Mouse (Mus musculus): Measurements from ENCODE around the gene Myh10. TPM values are rescaled to one million over a fixed set of nuclear protein-coding genes. Genes with fewer than 3 reads are reported as not detected.
A peak's percentile ranks its signal among the peaks of the same experiment; 100 is the strongest.

Myh10 gene
- polyA plus RNA-seq (2015; fragmentation: Nextera tagmentation; extraction: Ambion mirVana) = 124 and 133 TPM in 2 replicates

GRCm38 (mm10) chr11:68691321-68692009 is at the start of gene Myh10:
Myh10 (plus strand) TSS chr11:68691559.
- no peaks in the 10 kb centered on the region for H3K9me3 ChIP-seq
- under 1% methylated on average over 51 of the region's 51 CpGs for WGBS
- H3K27ac ChIP-seq (replicated peaks) = peak within 1 kb of the TSS; percentile 99
- H3K4me3 ChIP-seq = peak within 1 kb of the TSS; percentile 99
- H3K9ac ChIP-seq = peak within 1 kb of the TSS; percentile 100
- peak within 1 kb of the TSS; percentile 83 for H3K4me2 ChIP-seq
- H3K36me3 ChIP-seq = no peaks in the 10 kb centered on the region
- no peaks in the 10 kb centered on the region for H3K27me3 ChIP-seq (replicated peaks)
- peak; percentile 96 for ATAC-seq (ENCODE audit: extremely low read depth, insufficient number of reproducible peaks, low FRiP score, low TSS enrichment)
- H3K4me1 ChIP-seq = peaks cover 32% of the 10 kb centered on the region

- 21% methylated on average over 6 of the region's 6 CpGs for WGBS
- no peaks in the 10 kb centered on the region for H3K27me3 ChIP-seq (replicated peaks)
- 0 out of 2 replicates have a peak, but pooled peaks cover 4% of the 10 kb centered on the region for H3K9me3 ChIP-seq
- H3K27ac ChIP-seq (replicated peaks) = peak overlapping the region; percentile 53
- H3K9ac ChIP-seq = 0 out of 2 replicates have a peak overlapping the region, but pooled peaks have one; percentile 14
- H3K4me3 ChIP-seq = no peak overlapping the region
- no peak overlapping the region for H3K4me2 ChIP-seq
- peaks cover 34% of the 10 kb centered on the region for H3K4me1 ChIP-seq
- no peak for ATAC-seq (ENCODE audit: extremely low read depth, insufficient number of reproducible peaks, low FRiP score, low TSS enrichment)
- no peaks in the 10 kb centered on the region for H3K36me3 ChIP-seq
Measured at GRCm38 (mm10) chr11:68644781-68645180, 46.6 kb upstream of the Myh10 start.

- H3K4me3 ChIP-seq = no peak overlapping the region
- 64% methylated on average over 5 of the region's 5 CpGs for WGBS
- no peak overlapping the region for H3K9ac ChIP-seq
- no peak overlapping the region for H3K4me2 ChIP-seq
- H3K27ac ChIP-seq (replicated peaks) = no peak overlapping the region
- no peaks in the 10 kb centered on the region for H3K9me3 ChIP-seq
- no peaks in the 10 kb centered on the region for H3K27me3 ChIP-seq (replicated peaks)
- peaks cover 30% of the 10 kb centered on the region for H3K4me1 ChIP-seq
- no peak for ATAC-seq (ENCODE audit: extremely low read depth, insufficient number of reproducible peaks, low FRiP score, low TSS enrichment)
- no peaks in the 10 kb centered on the region for H3K36me3 ChIP-seq
Measured at GRCm38 (mm10) chr11:68647808-68648207, 43.6 kb upstream of the Myh10 start.

GRCm38 (mm10) chr11:68648385-68649148 is 42.8 kb upstream of the Myh10 start:
- Histone ChIP-seq H3K36me3 (no peaks in the 10 kb centered on the region), H3K9ac (no peak overlapping the region), H3K27ac (replicated peaks) (no peak overlapping the region), H3K4me3 (no peak overlapping the region), H3K27me3 (replicated peaks) (no peaks in the 10 kb centered on the region), H3K4me2 (no peak overlapping the region), H3K4me1 (peaks cover 33% of the 10 kb centered on the region), H3K9me3 (no peaks in the 10 kb centered on the region)
- WGBS = 71% methylated on average over 15 of the region's 16 CpGs
- no peak for ATAC-seq (ENCODE audit: extremely low read depth, insufficient number of reproducible peaks, low FRiP score, low TSS enrichment)

- Histone ChIP-seq H3K4me1 (peaks cover 38% of the 10 kb centered on the region), H3K4me3 (no peak overlapping the region), H3K27me3 (replicated peaks) (no peaks in the 10 kb centered on the region), H3K36me3 (no peaks in the 10 kb centered on the region), H3K9me3 (no peaks in the 10 kb centered on the region), H3K9ac (no peak overlapping the region), H3K27ac (replicated peaks) (no peak overlapping the region), H3K4me2 (no peak overlapping the region)
- WGBS = 78% methylated on average over 2 of the region's 2 CpGs
- ATAC-seq (ENCODE audit: extremely low read depth, insufficient number of reproducible peaks, low FRiP score, low TSS enrichment) = no peak
Measured at GRCm38 (mm10) chr11:68651518-68651917, 39.8 kb upstream of the Myh10 start.

GRCm38 (mm10) chr11:68655524-68655923 is 35.8 kb upstream of the Myh10 start:
- no peak for ATAC-seq (ENCODE audit: extremely low read depth, insufficient number of reproducible peaks, low FRiP score, low TSS enrichment)
- 64% methylated on average over 1 of the region's 1 CpGs for WGBS
- Histone ChIP-seq H3K36me3 (no peaks in the 10 kb centered on the region), H3K4me2 (no peak overlapping the region), H3K9me3 (no peaks in the 10 kb centered on the region), H3K4me3 (no peak overlapping the region), H3K27ac (replicated peaks) (peak overlapping the region; percentile 79), H3K4me1 (peaks cover 66% of the 10 kb centered on the region), H3K27me3 (replicated peaks) (no peaks in the 10 kb centered on the region), H3K9ac (no peak overlapping the region)

GRCm38 (mm10) chr11:68656887-68657685 is 34.3 kb upstream of the Myh10 start:
- 25% methylated on average over 6 of the region's 6 CpGs for WGBS
- H3K9ac ChIP-seq = peak overlapping the region; percentile 47
- no peak for ATAC-seq (ENCODE audit: extremely low read depth, insufficient number of reproducible peaks, low FRiP score, low TSS enrichment)

GRCm38 (mm10) chr11:68657811-68658210 is 33.5 kb upstream of the Myh10 start:
- Histone ChIP-seq H3K4me3 (no peak overlapping the region), H3K4me1 (peaks cover 66% of the 10 kb centered on the region), H3K27me3 (replicated peaks) (no peaks in the 10 kb centered on the region), H3K36me3 (no peaks in the 10 kb centered on the region), H3K27ac (replicated peaks) (peak overlapping the region; percentile 97), H3K4me2 (peak overlapping the region; percentile 25), H3K9ac (peak overlapping the region; percentile 47; the same call in 1 of the 2 replicates), H3K9me3 (no peaks in the 10 kb centered on the region)
- WGBS = 9% methylated on average over 9 of the region's 9 CpGs
- peak; percentile 75 for ATAC-seq (ENCODE audit: extremely low read depth, insufficient number of reproducible peaks, low FRiP score, low TSS enrichment)

More at GRCm38 (mm10) chr11:68656887-68657685, 34.3 kb upstream of the Myh10 start:
- Histone ChIP-seq H3K36me3 (no peaks in the 10 kb centered on the region), H3K4me1 (peaks cover 66% of the 10 kb centered on the region), H3K4me2 (peak overlapping the region; percentile 25), H3K9me3 (no peaks in the 10 kb centered on the region), H3K4me3 (no peak overlapping the region), H3K27ac (replicated peaks) (peak overlapping the region; percentile 97), H3K27me3 (replicated peaks) (no peaks in the 10 kb centered on the region)

GRCm38 (mm10) chr11:68665331-68665730 is 26.0 kb upstream of the Myh10 start:
- Histone ChIP-seq H3K9ac (no peak overlapping the region), H3K36me3 (0 out of 2 replicates have a peak, but pooled peaks cover 2% of the 10 kb centered on the region), H3K27ac (replicated peaks) (peak overlapping the region; percentile 65), H3K9me3 (peaks cover 12% of the 10 kb centered on the region; the same call in 1 of the 2 replicates), H3K4me1 (peaks cover 18% of the 10 kb centered on the region), H3K4me2 (no peak overlapping the region), H3K4me3 (no peak overlapping the region), H3K27me3 (replicated peaks) (no peaks in the 10 kb centered on the region)
- no peak for ATAC-seq (ENCODE audit: extremely low read depth, insufficient number of reproducible peaks, low FRiP score, low TSS enrichment)
- 47% methylated on average over 2 of the region's 2 CpGs for WGBS

GRCm38 (mm10) chr11:68666210-68666609 is 25.1 kb upstream of the Myh10 start:
- H3K4me2 ChIP-seq = no peak overlapping the region
- 69% methylated on average over 2 of the region's 2 CpGs for WGBS
- H3K27ac ChIP-seq (replicated peaks) = no peak overlapping the region
- peaks cover 12% of the 10 kb centered on the region; the same call in 1 of the 2 replicates for H3K9me3 ChIP-seq
- no peak overlapping the region for H3K4me3 ChIP-seq
- H3K9ac ChIP-seq = no peak overlapping the region
- H3K4me1 ChIP-seq = peaks cover 18% of the 10 kb centered on the region
- 0 out of 2 replicates have a peak, but pooled peaks cover 2% of the 10 kb centered on the region for H3K36me3 ChIP-seq
- ATAC-seq (ENCODE audit: extremely low read depth, insufficient number of reproducible peaks, low FRiP score, low TSS enrichment) = no peak
- no peaks in the 10 kb centered on the region for H3K27me3 ChIP-seq (replicated peaks)

Measured in heart, embryonic 13.5 days (tissue).